Mouse (Mus musculus) bone marrow macrophage, adult 2 months (primary cell): ENCODE measurements at regions not wholly inside any gene's neighbourhood (a gene's known extent, or its start where the extent isn't known, plus 50 kb on each side); places are given as distances from the start of the nearest gene placed in this dataset.

ENCODE experiments used
- CTCF ChIP-seq: IDR thresholded peaks from 2 replicates; pipeline ENCODE4 v1.5.1; 2012; ENCODE audit warnings: low read depth, mild to moderate bottlenecking, low read length, moderate library complexity
- POLR2A ChIP-seq: IDR thresholded peaks from 2 replicates; pipeline ENCODE4 v1.6.1; 2012; ENCODE audit warnings: mild to moderate bottlenecking, low read depth, low read length, borderline replicate concordance

DNA sequence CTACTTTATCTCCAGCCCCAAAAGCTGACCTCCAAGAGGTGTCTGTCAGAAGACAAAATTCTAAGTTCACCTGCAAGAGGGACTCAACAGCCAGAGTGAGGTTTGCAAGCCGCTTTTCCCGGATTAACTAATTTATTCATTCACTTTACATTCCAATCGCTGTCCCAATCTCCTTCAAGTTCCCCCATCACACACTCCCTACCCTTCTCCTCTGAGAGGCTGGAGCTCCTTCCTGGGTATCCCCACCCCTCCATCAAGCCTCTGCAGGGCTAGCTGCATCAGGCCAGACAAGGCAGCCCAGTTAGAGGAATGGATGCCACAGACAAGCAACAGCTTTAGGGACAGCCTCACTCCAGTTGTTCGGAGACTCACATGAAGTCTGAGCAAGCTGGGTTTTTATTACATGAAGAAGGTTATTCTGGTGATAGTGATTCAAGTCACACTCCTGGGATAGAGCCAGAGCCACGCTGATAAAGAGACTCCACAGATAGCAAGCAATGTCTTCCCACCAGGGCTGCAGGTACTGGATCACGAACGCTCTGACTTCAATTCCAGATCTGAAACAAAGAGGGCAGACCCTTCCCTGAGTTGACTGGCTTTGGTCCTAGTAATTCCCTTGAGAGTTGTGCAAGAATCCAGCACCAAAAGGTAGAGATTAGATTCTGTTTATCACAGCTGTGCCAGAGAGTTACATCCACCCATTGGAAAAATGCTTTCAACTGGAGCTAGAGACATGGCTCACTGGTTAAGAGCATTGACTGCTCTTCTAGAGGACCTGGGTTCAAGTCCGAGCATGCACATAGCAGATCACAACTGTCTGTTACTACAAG is 86.7 kb upstream of the Zcchc2 start:
- TF ChIP-seq POLR2A, result no peak
- TF ChIP-seq CTCF, result no peak
